Mouse (Mus musculus) midbrain, embryonic 14.5 days (tissue): Measurements from ENCODE around the gene Akap1. TPM values are rescaled to one million over a fixed set of nuclear protein-coding genes. Genes with fewer than 3 reads are reported as not detected.

Experiments used
- ATAC-seq: fragments of 200-750 bp; cut with Nextera tagmentation; 2 replicates; pipeline ENCODE4 v1.8.0; 2017; ENCODE audit warnings: moderate number of reproducible peaks, moderate library complexity; ENCODE audit not compliant: low FRiP score, low TSS enrichment
- DNase-seq: peaks from one replicate; pipeline ENCODE4 v3.0.0-alpha.2; 2015
- H3K27ac ChIP-seq: fragments of 300-500 bp; sonication (generic); replicated peaks from 2 replicates; pipeline ENCODE4 v1.5.1; 2014; ENCODE audit warnings: mild to moderate bottlenecking, low read depth, low read length, moderate library complexity
- H3K27me3 ChIP-seq: fragments of 300-500 bp; sonication (generic); 2 replicates; pipeline ENCODE4 v1.6.1; 2014; ENCODE audit warnings: low read length, control low read depth, mixed read lengths; ENCODE audit not compliant: control insufficient read depth, insufficient read depth
- H3K36me3 ChIP-seq: fragments of 300-500 bp; sonication (generic); 2 replicates; pipeline ENCODE4 v1.6.1; 2014; ENCODE audit warnings: low read length, control low read depth; ENCODE audit not compliant: control insufficient read depth, insufficient read depth
- H3K4me1 ChIP-seq: fragments of 300-500 bp; sonication (generic); 2 replicates; pipeline ENCODE4 v1.6.1; 2014; ENCODE audit warnings: mild to moderate bottlenecking, antibody characterized with exemption, low read length, control low read depth; ENCODE audit not compliant: control insufficient read depth, insufficient read depth
- H3K4me2 ChIP-seq: fragments of 300-500 bp; sonication (generic); 2 replicates; pipeline ENCODE4 v1.6.1; 2014; ENCODE audit warnings: mild to moderate bottlenecking, low read length, moderate library complexity
- H3K4me3 ChIP-seq: fragments of 300-500 bp; sonication (generic); replicated peaks from 2 replicates; pipeline ENCODE4 v1.5.1; 2014; ENCODE audit warnings: low read depth, low read length
- H3K9ac ChIP-seq: fragments of 300-500 bp; sonication (generic); replicated peaks from 2 replicates; pipeline ENCODE4 v1.6.1; 2014; ENCODE audit warnings: mild to moderate bottlenecking, low read length, moderate library complexity
- H3K9me3 ChIP-seq: fragments of 300-500 bp; sonication (generic); 2 replicates; pipeline ENCODE4 v1.6.1; 2016; ENCODE audit warnings: low read length, control low read depth, mixed read lengths; ENCODE audit not compliant: control insufficient read depth
- WGBS: fragments of 180-500 bp; shearing (Covaris S2); extraction: QIAGEN DNeasy Blood & Tissue Kit; methylation state at CpG from one replicate; pipeline ENCODE4 v1.1.7; 2014; 5-methylcytosine and 5-hydroxymethylcytosine counted together
- polyA plus RNA-seq: library from polyadenylated mRNA; unstranded; fragments of >200 nt; fragmentation: Nextera tagmentation; extraction: Ambion mirVana; gene quantifications from 2 replicates; pipeline ENCODE4 v1.2.1, GENCODE M21; 2014

Akap1 gene
- polyA plus RNA-seq, result 28.7 and 29.0 TPM in 2 replicates

- H3K27ac ChIP-seq, result peak within 1 kb of the TSS; percentile 92
- no peaks in the 10 kb centered on the region for H3K27me3 ChIP-seq
- WGBS, result 2% methylated on average over 58 of the region's 60 CpGs
- peaks cover 23% of the 10 kb centered on the region for H3K4me1 ChIP-seq
- H3K9me3 ChIP-seq, result no peaks in the 10 kb centered on the region
- ATAC-seq (peak; percentile 98), DNase-seq (peak; percentile 99)
- peak within 1 kb of the TSS; percentile 70 for H3K4me3 ChIP-seq
- H3K9ac ChIP-seq, result peak within 1 kb of the TSS; percentile 86
- no peaks in the 10 kb centered on the region for H3K36me3 ChIP-seq
- H3K4me2 ChIP-seq, result peak within 1 kb of the TSS; percentile 97
These were observed at the start of gene Akap1 for GRCm38 (mm10) chr11:88864458-88865197. Gene Akap1, minus strand, starts transcription at chr11:88864586.

- H3K4me2 ChIP-seq, result no peak overlapping the region
- no peaks in the 10 kb centered on the region for H3K27me3 ChIP-seq
- ATAC-seq (no peak), DNase-seq (no peak)
- no peaks in the 10 kb centered on the region for H3K9me3 ChIP-seq
- 91% methylated on average over 8 of the region's 8 CpGs for WGBS
- H3K4me1 ChIP-seq, result no peaks in the 10 kb centered on the region
- H3K9ac ChIP-seq, result no peak overlapping the region
- no peaks in the 10 kb centered on the region for H3K36me3 ChIP-seq
- H3K4me3 ChIP-seq, result no peak overlapping the region
- no peak overlapping the region for H3K27ac ChIP-seq
These were observed 45.1 kb upstream of the Akap1 start for GRCm38 (mm10) chr11:88909388-88910036.

GRCm38 (mm10) chr11:88908557-88909211 is 44.3 kb upstream of the Akap1 start:
- Histone ChIP-seq H3K4me2 (no peak overlapping the region), H3K27me3 (no peaks in the 10 kb centered on the region), H3K9me3 (no peaks in the 10 kb centered on the region), H3K36me3 (no peaks in the 10 kb centered on the region), H3K27ac (no peak overlapping the region), H3K9ac (no peak overlapping the region), H3K4me1 (no peaks in the 10 kb centered on the region), H3K4me3 (no peak overlapping the region)
- WGBS, result 85% methylated on average over 1 of the region's 1 CpGs
- peak; percentile 65 for DNase-seq
- no peak for ATAC-seq

DNA sequence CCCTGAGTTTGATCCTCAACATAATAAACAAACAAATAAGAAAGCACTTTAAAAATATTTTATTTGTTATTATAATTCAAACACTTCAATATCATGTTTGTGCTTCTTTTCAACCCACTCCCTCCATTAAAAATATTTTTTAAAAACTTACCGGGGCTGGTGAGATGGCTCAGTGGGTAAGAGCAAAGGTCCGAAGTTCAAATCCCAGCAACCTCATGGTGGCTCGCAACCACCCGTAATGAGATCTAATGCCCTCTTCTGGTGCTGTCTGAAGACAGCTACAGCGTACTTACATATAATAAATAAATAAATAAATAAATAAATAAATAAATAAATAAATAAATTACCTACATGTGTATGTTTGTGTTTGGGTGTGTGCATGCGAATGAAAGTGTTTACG is 43.5 kb upstream of the Akap1 start:
- DNase-seq (no peak), ATAC-seq (no peak)
- Histone ChIP-seq H3K9ac (no peak overlapping the region), H3K27ac (no peak overlapping the region), H3K36me3 (no peaks in the 10 kb centered on the region), H3K9me3 (no peaks in the 10 kb centered on the region), H3K27me3 (no peaks in the 10 kb centered on the region), H3K4me1 (no peaks in the 10 kb centered on the region), H3K4me3 (no peak overlapping the region), H3K4me2 (no peak overlapping the region)
- 97% methylated on average over 7 of the region's 7 CpGs for WGBS

- H3K4me3 ChIP-seq, result no peak overlapping the region
- 32% methylated on average over 2 of the region's 2 CpGs for WGBS
- H3K4me1 ChIP-seq, result no peaks in the 10 kb centered on the region
- no peak overlapping the region for H3K27ac ChIP-seq
- ATAC-seq (no peak), DNase-seq (no peak)
- H3K36me3 ChIP-seq, result no peaks in the 10 kb centered on the region
- no peaks in the 10 kb centered on the region for H3K27me3 ChIP-seq
- H3K4me2 ChIP-seq, result no peak overlapping the region
- H3K9me3 ChIP-seq, result no peaks in the 10 kb centered on the region
- no peak overlapping the region for H3K9ac ChIP-seq
These were observed 41.2 kb upstream of the Akap1 start for GRCm38 (mm10) chr11:88905621-88906020.

GRCm38 (mm10) chr11:88904080-88904479 is 39.7 kb upstream of the Akap1 start:
- Histone ChIP-seq H3K4me3 (no peak overlapping the region), H3K9me3 (no peaks in the 10 kb centered on the region), H3K36me3 (no peaks in the 10 kb centered on the region), H3K4me2 (no peak overlapping the region), H3K27me3 (no peaks in the 10 kb centered on the region), H3K27ac (no peak overlapping the region), H3K4me1 (no peaks in the 10 kb centered on the region), H3K9ac (no peak overlapping the region)
- 67% methylated on average over 2 of the region's 2 CpGs for WGBS
- DNase-seq (no peak), ATAC-seq (no peak)

DNA sequence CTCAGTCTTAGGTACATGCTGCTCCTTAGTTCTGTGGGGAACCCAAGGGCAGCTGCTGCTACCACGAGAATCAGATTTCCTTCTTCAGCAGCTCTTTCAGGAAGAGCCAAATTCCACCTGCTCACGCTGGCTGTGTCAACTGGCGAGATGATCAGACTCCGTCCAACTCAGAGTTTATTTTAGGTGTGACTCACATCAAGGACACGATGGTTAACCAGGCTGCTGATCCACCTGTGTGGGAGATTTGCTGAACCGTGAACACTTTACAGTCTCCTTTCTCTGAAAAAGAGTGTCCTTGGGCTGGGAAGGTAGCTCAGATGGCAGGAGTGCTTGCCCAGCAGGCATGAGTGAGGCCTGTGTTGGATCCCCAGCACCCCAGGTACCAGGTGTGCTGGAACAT is 38.4 kb upstream of the Akap1 start:
- 93% methylated on average over 6 of the region's 6 CpGs for WGBS
- H3K4me1 ChIP-seq, result no peaks in the 10 kb centered on the region
- H3K27me3 ChIP-seq, result no peaks in the 10 kb centered on the region
- no peak overlapping the region for H3K9ac ChIP-seq
- no peak overlapping the region for H3K4me2 ChIP-seq
- no peaks in the 10 kb centered on the region for H3K36me3 ChIP-seq
- no peak for ATAC-seq
- DNase-seq, result no peak
- no peak overlapping the region for H3K27ac ChIP-seq
- H3K9me3 ChIP-seq, result no peaks in the 10 kb centered on the region
- no peak overlapping the region for H3K4me3 ChIP-seq

- Histone ChIP-seq H3K27ac (no peak overlapping the region), H3K36me3 (no peaks in the 10 kb centered on the region), H3K4me1 (no peaks in the 10 kb centered on the region), H3K4me3 (no peak overlapping the region), H3K27me3 (peaks cover 6% of the 10 kb centered on the region; the same call in 1 of the 2 replicates), H3K9ac (no peak overlapping the region), H3K9me3 (no peaks in the 10 kb centered on the region), H3K4me2 (no peak overlapping the region)
- WGBS, result 88% methylated on average over 7 of the region's 7 CpGs
- no peak for DNase-seq
- ATAC-seq, result no peak
These were observed 37.0 kb upstream of the Akap1 start for GRCm38 (mm10) chr11:88901341-88901802.
